Mouse (Mus musculus) heart, embryonic 15.5 days (tissue): ENCODE data around the gene Palld. TPM values are rescaled to one million over a fixed set of nuclear protein-coding genes. Genes with fewer than 3 reads are reported as not detected.

Experiments used
- ATAC-seq: fragments of 200-750 bp; cut with Nextera tagmentation; replicated peaks from 2 replicates; pipeline ENCODE4 v1.8.0; 2017; ENCODE audit warnings: low read depth, moderate TSS enrichment; ENCODE audit not compliant: insufficient number of reproducible peaks, insufficient read depth, low FRiP score
- H3K27ac ChIP-seq: fragments of 300-500 bp; sonication (generic); 2 replicates; pipeline ENCODE4 v1.5.1; 2015; ENCODE audit warnings: mild to moderate bottlenecking, inconsistent platforms
- H3K27me3 ChIP-seq: fragments of 300-500 bp; sonication (generic); 2 replicates; pipeline ENCODE4 v1.6.1; 2015; ENCODE audit warnings: inconsistent platforms
- H3K36me3 ChIP-seq: fragments of 300-500 bp; sonication (generic); 2 replicates; pipeline ENCODE4 v1.6.1; 2015; ENCODE audit warnings: mild to moderate bottlenecking, inconsistent platforms
- H3K4me1 ChIP-seq: fragments of 300-500 bp; sonication (generic); replicated peaks from 2 replicates; pipeline ENCODE4 v1.6.1; 2015; ENCODE audit warnings: inconsistent platforms
- H3K4me2 ChIP-seq: fragments of 300-500 bp; sonication (generic); 2 replicates; pipeline ENCODE4 v1.6.1; 2015; ENCODE audit warnings: inconsistent platforms, mild to moderate bottlenecking, moderate library complexity
- H3K4me3 ChIP-seq: fragments of 300-500 bp; sonication (generic); 2 replicates; pipeline ENCODE4 v1.5.1; 2015; ENCODE audit warnings: mild to moderate bottlenecking, inconsistent platforms
- H3K9ac ChIP-seq: fragments of 300-500 bp; sonication (generic); 2 replicates; pipeline ENCODE4 v1.6.1; 2015; ENCODE audit warnings: mild to moderate bottlenecking, inconsistent platforms
- H3K9me3 ChIP-seq: fragments of 300-500 bp; sonication (generic); replicated peaks from 2 replicates; pipeline ENCODE4 v1.6.1; 2016; ENCODE audit warnings: inconsistent platforms
- WGBS: fragments of 180-500 bp; shearing (Covaris S2); methylation state at CpG from one replicate; pipeline ENCODE4 v1.1.7; 2015; ENCODE audit warnings: mixed read lengths; 5-methylcytosine and 5-hydroxymethylcytosine counted together
- polyA plus RNA-seq: library from polyadenylated mRNA; unstranded; fragments of >200 nt; fragmentation: Nextera tagmentation; extraction: Ambion mirVana; gene quantifications from 2 replicates; pipeline ENCODE4 v1.2.1, GENCODE M21; 2015

Gene Palld
- polyA plus RNA-seq, 1 experiment from 2014 or later = 173 TPM

DNA sequence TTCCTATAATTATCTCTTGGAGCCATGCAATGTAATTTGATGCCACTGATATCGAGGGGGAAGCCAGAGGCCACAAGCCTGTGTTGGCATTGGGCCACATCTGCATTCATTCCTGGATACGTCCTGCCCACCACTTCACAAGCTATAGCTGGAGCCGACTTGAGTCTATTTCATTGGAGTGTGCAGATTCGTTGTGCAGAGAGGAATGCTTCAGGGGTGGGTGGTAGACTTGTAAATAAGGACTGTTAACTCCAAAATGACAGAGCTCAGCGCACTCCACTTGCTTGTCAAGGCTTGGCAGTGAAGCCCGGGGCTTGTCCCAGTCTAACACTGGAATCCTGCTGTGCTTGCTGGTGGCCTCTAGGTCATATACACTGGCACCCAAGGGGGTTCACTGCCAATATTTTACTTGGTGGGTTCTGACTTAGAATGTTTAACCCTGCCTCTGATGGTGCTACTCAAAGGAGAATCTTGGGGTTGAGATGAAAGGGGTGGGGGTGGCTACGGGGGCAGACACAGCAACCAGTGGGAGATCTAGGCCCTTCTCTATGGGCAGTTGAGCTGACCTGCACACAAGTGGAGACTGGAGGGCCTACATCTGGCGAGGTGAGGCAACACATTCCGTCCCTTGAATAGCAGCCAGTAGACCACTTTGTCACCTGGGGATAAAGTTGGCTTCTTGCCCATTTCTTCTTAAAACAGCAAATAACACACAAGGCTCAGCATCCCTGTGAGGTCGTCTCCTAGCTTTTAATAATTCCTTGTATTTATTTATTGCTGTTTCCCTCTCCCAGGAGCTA is 157.1 kb downstream of the Palld start:
- H3K4me3 ChIP-seq = no peak overlapping the region; the same call in 1 of the 2 replicates
- H3K4me1 ChIP-seq = peaks cover 58% of the 10 kb centered on the region
- H3K9ac ChIP-seq = 0 out of 2 replicates have a peak overlapping the region, but pooled peaks have one; percentile 23
- H3K36me3 ChIP-seq = no peaks in the 10 kb centered on the region
- no peaks in the 10 kb centered on the region for H3K27me3 ChIP-seq
- H3K27ac ChIP-seq = peak overlapping the region; percentile 87
- WGBS = 22% methylated on average over 10 of the region's 10 CpGs
- peak overlapping the region; percentile 36 for H3K4me2 ChIP-seq
- H3K9me3 ChIP-seq = no peaks in the 10 kb centered on the region
- peak; percentile 86 for ATAC-seq

DNA sequence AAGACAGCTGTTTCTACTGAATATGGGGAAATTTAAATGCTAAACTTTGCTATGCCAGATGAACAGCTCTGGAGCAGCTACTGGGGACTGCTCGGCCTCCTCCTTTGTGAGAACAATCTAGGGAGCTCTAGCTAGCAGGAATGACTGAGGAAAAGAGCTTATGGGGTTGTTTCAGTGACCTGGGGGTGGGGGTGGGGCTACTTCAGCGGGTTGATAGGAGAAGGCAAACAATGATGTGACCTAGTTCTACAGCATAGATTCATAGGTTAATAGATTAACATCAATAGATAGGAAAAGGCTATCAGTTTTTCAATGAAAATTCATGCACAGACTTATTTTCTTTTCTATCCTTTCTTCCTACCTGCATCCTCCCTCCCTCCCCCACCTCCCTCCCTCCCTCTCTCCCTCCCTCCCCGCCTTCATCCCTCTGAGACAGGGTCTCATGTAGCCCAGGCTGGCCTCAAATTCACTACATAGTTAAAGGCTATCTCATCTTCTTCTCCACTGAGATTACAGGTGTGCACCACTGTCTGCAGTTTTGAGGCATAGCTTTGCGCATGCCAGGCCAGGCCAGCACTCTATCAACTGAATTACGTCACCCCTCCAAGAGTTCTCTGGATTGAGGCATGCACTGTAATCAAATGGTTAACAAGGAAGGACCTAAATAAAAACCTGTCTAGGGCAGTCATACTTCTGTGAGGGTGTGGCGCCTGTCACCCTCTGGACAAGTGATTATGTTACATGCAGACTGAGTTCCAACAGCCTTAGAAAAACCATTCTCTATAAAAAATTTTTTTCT is 158.5 kb downstream of the Palld start:
- H3K27ac ChIP-seq = 0 out of 2 replicates have a peak overlapping the region, but pooled peaks have one; percentile 16
- H3K27me3 ChIP-seq = no peaks in the 10 kb centered on the region
- peaks cover 58% of the 10 kb centered on the region for H3K4me1 ChIP-seq
- peak; percentile 68 for ATAC-seq
- H3K4me3 ChIP-seq = no peak overlapping the region
- H3K9ac ChIP-seq = no peak overlapping the region
- no peaks in the 10 kb centered on the region for H3K9me3 ChIP-seq
- H3K36me3 ChIP-seq = no peaks in the 10 kb centered on the region
- WGBS = 50% methylated on average over 6 of the region's 6 CpGs
- no peak overlapping the region for H3K4me2 ChIP-seq

GRCm38 (mm10) chr8:61737465-61737864 is 165.0 kb downstream of the Palld start:
- H3K27ac ChIP-seq = no peak overlapping the region
- no peaks in the 10 kb centered on the region for H3K27me3 ChIP-seq
- no peaks in the 10 kb centered on the region for H3K9me3 ChIP-seq
- no peak for ATAC-seq
- 86% methylated on average over 4 of the region's 4 CpGs for WGBS
- no peaks in the 10 kb centered on the region for H3K36me3 ChIP-seq
- 0 out of 2 replicates have a peak, but pooled peaks cover 10% of the 10 kb centered on the region for H3K4me1 ChIP-seq
- no peak overlapping the region for H3K4me2 ChIP-seq
- no peak overlapping the region for H3K4me3 ChIP-seq
- H3K9ac ChIP-seq = no peak overlapping the region

GRCm38 (mm10) chr8:61736739-61737243 is 165.7 kb downstream of the Palld start:
- H3K9ac ChIP-seq = no peak overlapping the region
- H3K27ac ChIP-seq = no peak overlapping the region
- H3K4me3 ChIP-seq = no peak overlapping the region
- H3K27me3 ChIP-seq = no peaks in the 10 kb centered on the region
- no peaks in the 10 kb centered on the region for H3K9me3 ChIP-seq
- 84% methylated on average over 8 of the region's 8 CpGs for WGBS
- no peak overlapping the region for H3K4me2 ChIP-seq
- peaks cover 14% of the 10 kb centered on the region; the same call in 1 of the 2 replicates for H3K4me1 ChIP-seq
- no peaks in the 10 kb centered on the region for H3K36me3 ChIP-seq
- ATAC-seq = no peak

- H3K9ac ChIP-seq = no peak overlapping the region
- H3K27ac ChIP-seq = no peak overlapping the region
- ATAC-seq = no peak
- peaks cover 21% of the 10 kb centered on the region for H3K4me1 ChIP-seq
- 60% methylated on average over 4 of the region's 4 CpGs for WGBS
- no peaks in the 10 kb centered on the region for H3K9me3 ChIP-seq
- no peaks in the 10 kb centered on the region for H3K36me3 ChIP-seq
- no peak overlapping the region for H3K4me3 ChIP-seq
- H3K27me3 ChIP-seq = no peaks in the 10 kb centered on the region
- H3K4me2 ChIP-seq = no peak overlapping the region
Measured at GRCm38 (mm10) chr8:61736117-61736516, 166.4 kb downstream of the Palld start.

DNA sequence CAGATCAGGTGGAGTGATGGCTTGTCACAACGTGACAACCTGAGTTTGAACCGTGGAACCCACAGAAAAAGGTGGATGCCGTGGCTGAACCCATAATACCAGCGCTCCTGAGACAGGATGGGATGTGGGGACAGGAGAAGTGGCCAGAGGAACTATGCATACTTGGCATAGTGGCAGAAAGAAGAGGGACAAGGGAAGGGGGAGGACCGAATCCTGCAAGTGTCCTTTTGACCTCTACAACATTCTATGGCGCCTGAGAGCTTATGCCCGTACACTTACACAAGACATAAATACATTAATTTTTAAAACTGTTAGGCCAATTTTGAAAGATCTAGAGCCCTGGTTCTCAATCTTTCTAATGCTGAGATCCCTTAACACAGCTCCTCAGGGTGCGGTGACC is 168.3 kb downstream of the Palld start:
- Histone ChIP-seq H3K9ac (no peak overlapping the region), H3K4me2 (no peak overlapping the region), H3K27me3 (no peaks in the 10 kb centered on the region), H3K27ac (peak overlapping the region; percentile 48), H3K9me3 (no peaks in the 10 kb centered on the region), H3K36me3 (no peaks in the 10 kb centered on the region), H3K4me1 (peaks cover 28% of the 10 kb centered on the region), H3K4me3 (no peak overlapping the region)
- WGBS = 63% methylated on average over 8 of the region's 8 CpGs
- ATAC-seq = 0 out of 2 replicates have a peak, but pooled peaks have one; percentile 31

- no peaks in the 10 kb centered on the region for H3K9me3 ChIP-seq
- no peak overlapping the region for H3K4me2 ChIP-seq
- H3K27me3 ChIP-seq = no peaks in the 10 kb centered on the region
- no peak overlapping the region for H3K9ac ChIP-seq
- 66% methylated on average over 6 of the region's 6 CpGs for WGBS
- H3K4me3 ChIP-seq = no peak overlapping the region
- H3K36me3 ChIP-seq = no peaks in the 10 kb centered on the region
- H3K27ac ChIP-seq = no peak overlapping the region
- no peak for ATAC-seq
- H3K4me1 ChIP-seq = peaks cover 34% of the 10 kb centered on the region
Measured at GRCm38 (mm10) chr8:61732184-61732583, 170.3 kb downstream of the Palld start.

- Histone ChIP-seq H3K36me3 (no peaks in the 10 kb centered on the region), H3K27ac (peak overlapping the region; percentile 30; the same call in 1 of the 2 replicates), H3K4me2 (no peak overlapping the region), H3K4me3 (no peak overlapping the region), H3K9ac (no peak overlapping the region), H3K27me3 (no peaks in the 10 kb centered on the region), H3K9me3 (no peaks in the 10 kb centered on the region), H3K4me1 (peaks cover 39% of the 10 kb centered on the region)
- 42% methylated on average over 5 of the region's 5 CpGs for WGBS
- no peak for ATAC-seq
Measured at GRCm38 (mm10) chr8:61731306-61732088, 171.0 kb downstream of the Palld start.

DNA sequence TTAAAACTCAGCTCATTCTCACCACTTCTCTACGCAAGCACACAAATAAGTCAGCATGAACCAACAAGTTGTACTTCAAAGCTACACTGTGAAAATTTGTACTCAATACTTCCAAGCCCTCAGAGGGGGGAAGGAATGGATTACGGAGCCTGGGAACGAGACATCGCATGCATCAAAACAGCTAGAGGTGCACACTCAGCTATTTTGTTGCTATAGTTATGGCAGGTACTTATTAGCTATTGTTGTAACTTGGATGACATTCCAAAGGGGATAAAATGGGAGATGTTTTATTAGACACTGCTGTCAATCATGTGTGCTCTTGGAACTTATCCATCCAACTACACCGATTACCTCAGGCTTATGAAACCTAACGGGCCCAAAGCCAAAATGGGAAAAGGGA is 171.8 kb downstream of the Palld start:
- Histone ChIP-seq H3K4me2 (no peak overlapping the region), H3K4me1 (peaks cover 45% of the 10 kb centered on the region), H3K36me3 (no peaks in the 10 kb centered on the region), H3K9ac (no peak overlapping the region), H3K27me3 (no peaks in the 10 kb centered on the region), H3K27ac (peak overlapping the region; percentile 30; the same call in 1 of the 2 replicates), H3K4me3 (no peak overlapping the region), H3K9me3 (no peaks in the 10 kb centered on the region)
- no peak for ATAC-seq
- 66% methylated on average over 6 of the region's 6 CpGs for WGBS

- WGBS = 73% methylated on average over 8 of the region's 8 CpGs
- no peak overlapping the region for H3K9ac ChIP-seq
- H3K4me1 ChIP-seq = peaks cover 26% of the 10 kb centered on the region
- no peaks in the 10 kb centered on the region for H3K9me3 ChIP-seq
- H3K4me3 ChIP-seq = no peak overlapping the region
- H3K4me2 ChIP-seq = no peak overlapping the region
- H3K36me3 ChIP-seq = no peaks in the 10 kb centered on the region
- H3K27me3 ChIP-seq = no peaks in the 10 kb centered on the region
- ATAC-seq = no peak
- H3K27ac ChIP-seq = no peak overlapping the region
Measured at GRCm38 (mm10) chr8:61725306-61726017, 177.0 kb downstream of the Palld start.
